17 mouse cellular contexts compared by ENCODE assay signal in the genomic region with DNA sequence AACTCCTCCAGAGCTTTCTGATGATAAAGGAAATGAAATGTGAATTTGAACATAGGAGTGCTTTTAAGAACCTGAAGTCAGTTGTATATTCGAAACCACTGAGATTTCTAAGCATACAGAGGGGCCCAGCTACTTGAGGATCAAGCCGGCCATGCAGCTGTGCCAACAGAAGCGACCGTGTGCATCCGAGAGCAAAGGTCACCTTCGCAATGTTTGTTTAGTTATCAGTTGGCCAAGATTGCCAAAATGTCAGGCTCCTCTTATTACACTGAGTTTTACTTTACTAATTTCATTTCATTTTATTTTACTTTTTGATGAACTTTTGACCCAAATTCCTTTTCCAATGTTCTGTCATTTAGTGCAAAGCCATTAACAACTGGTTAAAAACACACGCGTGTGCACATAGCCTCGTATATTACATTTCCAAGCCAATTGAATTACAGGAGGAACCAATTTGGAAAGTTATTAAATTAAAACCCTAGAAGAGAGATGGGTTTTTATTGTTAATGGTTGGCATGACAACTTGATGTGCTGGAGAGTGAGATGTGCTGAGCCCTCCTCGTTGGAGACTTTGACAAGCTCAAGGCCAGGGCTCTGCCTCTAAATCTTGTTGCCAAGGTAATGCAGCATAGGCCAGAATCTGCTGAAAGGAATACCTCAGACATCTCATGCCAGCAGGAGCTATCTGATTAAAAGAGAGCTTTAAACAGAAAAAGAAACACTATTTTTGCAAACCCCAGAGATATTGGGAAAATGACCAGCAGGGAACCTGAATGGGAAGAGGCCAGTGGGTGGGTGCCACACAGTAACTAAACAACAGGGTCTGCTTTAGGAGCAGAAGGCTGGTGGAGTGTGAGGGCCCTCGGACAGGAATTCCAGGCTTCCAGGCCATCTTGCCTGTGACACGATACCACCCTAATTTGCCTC. TPM values are rescaled to one million over a fixed set of nuclear protein-coding genes. Genes with fewer than 3 reads are reported as not detected.
DNase-seq lines count a peak whose midpoint lies in the region; ATAC-seq and TF ChIP-seq lines count a peak whose summit lies in the region.
"Had no signal": no experiment of that assay in that cellular context is flagged by ENCODE, and none has a peak within 500 bp of the region (broad histone marks: within the 10 kb centered on the region; RNA-seq: fewer than 3 reads in every experiment).

No protein-coding gene starts in this region.

- no peak for TF ChIP-seq EP300 in stomach, postnatal 0 days (optimal IDR thresholded peaks at IDR 0.05)

- 71% methylated on average over 12 of the region's 12 CpGs for WGBS in hindbrain, embryonic 15.5 days
- 69% methylated on average over 12 of the region's 12 CpGs for WGBS in hindbrain, embryonic 16.5 days
- 71% methylated on average over 12 of the region's 12 CpGs for WGBS in midbrain, embryonic 14.5 days
- 69% methylated on average over 12 of the region's 12 CpGs for WGBS in midbrain, embryonic 10.5 days
- WGBS in stomach, postnatal 0 days = 71% methylated on average over 12 of the region's 12 CpGs

- no peaks in the 10 kb centered on the region for H3K27me3 ChIP-seq in hindbrain, embryonic 15.5 days
- no peaks in the 10 kb centered on the region for H3K27me3 ChIP-seq in hindbrain, embryonic 16.5 days (replicated peaks; ENCODE audit: control insufficient read depth, insufficient read depth, low read length)
- H3K27me3 ChIP-seq in midbrain, embryonic 14.5 days (ENCODE audit: control insufficient read depth, insufficient read depth, low read length) = no peaks in the 10 kb centered on the region
- no peaks in the 10 kb centered on the region for H3K27me3 ChIP-seq in midbrain, embryonic 10.5 days (ENCODE audit: low read depth, poor library complexity, severe bottlenecking)
- no peaks in the 10 kb centered on the region for H3K27me3 ChIP-seq in stomach, postnatal 0 days (ENCODE audit: control insufficient read depth, insufficient read depth, low read length)
- H3K27me3 ChIP-seq: heart, embryonic 15.5 days; midbrain, embryonic 12.5 days; neural tube, embryonic 13.5 days had no signal

- DNase-seq in adrenal gland, adult 2 months = peak; percentile 59
- no peak for DNase-seq in adrenal gland, adult 18-20 months (ENCODE audit: low spot score in 2 of 2)
- DNase-seq in midbrain, embryonic 14.5 days = peak; percentile 37
- DNase-seq in midbrain, embryonic 10.5 days (ENCODE audit: low spot score) = no peak
- no peak for DNase-seq in stomach, postnatal 0 days (ENCODE audit: low spot score)
- no peak for DNase-seq in ovary, postnatal 36 days (ENCODE audit: low spot score)
- DNase-seq: adrenal gland, postnatal 10 days; cerebellum, postnatal 36 days; gastrocnemius, postnatal 25 days; kidney, postnatal 14 days; retina, postnatal 1 day had no signal

- TF ChIP-seq CTCF in stomach, postnatal 0 days (IDR thresholded peaks at IDR 0.05; ENCODE audit: low read depth) = no peak

- no peaks in the 10 kb centered on the region for H3K9me3 ChIP-seq in hindbrain, embryonic 15.5 days
- no peaks in the 10 kb centered on the region for H3K9me3 ChIP-seq in hindbrain, embryonic 16.5 days (ENCODE audit: control insufficient read depth, low read length)
- H3K9me3 ChIP-seq in midbrain, embryonic 14.5 days (ENCODE audit: control insufficient read depth, low read length) = no peaks in the 10 kb centered on the region
- H3K9me3 ChIP-seq in midbrain, embryonic 10.5 days (replicated peaks) = no peaks in the 10 kb centered on the region
- H3K9me3 ChIP-seq in stomach, postnatal 0 days (ENCODE audit: control insufficient read depth, low read length) = no peaks in the 10 kb centered on the region
- H3K9me3 ChIP-seq: heart, embryonic 15.5 days; midbrain, embryonic 12.5 days; neural tube, embryonic 13.5 days had no signal

- H3K36me3 ChIP-seq in hindbrain, embryonic 15.5 days = no peaks in the 10 kb centered on the region
- no peaks in the 10 kb centered on the region for H3K36me3 ChIP-seq in hindbrain, embryonic 16.5 days (ENCODE audit: control insufficient read depth, insufficient read depth, low read length)
- no peaks in the 10 kb centered on the region for H3K36me3 ChIP-seq in midbrain, embryonic 14.5 days (ENCODE audit: control insufficient read depth, insufficient read depth, low read length)
- no peaks in the 10 kb centered on the region for H3K36me3 ChIP-seq in midbrain, embryonic 10.5 days
- no peaks in the 10 kb centered on the region for H3K36me3 ChIP-seq in stomach, postnatal 0 days (ENCODE audit: control insufficient read depth, insufficient read depth, low read length)
- H3K36me3 ChIP-seq: heart, embryonic 15.5 days; midbrain, embryonic 12.5 days; neural tube, embryonic 13.5 days had no signal

- no peak overlapping the region for H3K4me3 ChIP-seq in hindbrain, embryonic 15.5 days
- H3K4me3 ChIP-seq in hindbrain, embryonic 16.5 days (ENCODE audit: low read length) = no peak overlapping the region
- H3K4me3 ChIP-seq in midbrain, embryonic 14.5 days (replicated peaks; ENCODE audit: low read depth, low read length) = no peak overlapping the region
- H3K4me3 ChIP-seq in midbrain, embryonic 10.5 days = no peak overlapping the region
- H3K4me3 ChIP-seq in stomach, postnatal 0 days (ENCODE audit: low read depth, low read length) = no peak overlapping the region
- H3K4me3 ChIP-seq: heart, embryonic 15.5 days; midbrain, embryonic 12.5 days; neural tube, embryonic 13.5 days had no signal

- no peak overlapping the region for H3K4me2 ChIP-seq in hindbrain, embryonic 15.5 days
- H3K4me2 ChIP-seq in hindbrain, embryonic 16.5 days (ENCODE audit: low read length) = no peak overlapping the region
- H3K4me2 ChIP-seq in midbrain, embryonic 14.5 days (ENCODE audit: low read length) = no peak overlapping the region
- H3K4me2 ChIP-seq in stomach, postnatal 0 days (replicated peaks; ENCODE audit: low read depth) = no peak overlapping the region
- H3K4me2 ChIP-seq: heart, embryonic 15.5 days; midbrain, embryonic 12.5 days; neural tube, embryonic 13.5 days had no signal

- 0 out of 2 replicates have a peak overlapping the region, but pooled peaks have one; percentile 8 for H3K9ac ChIP-seq in hindbrain, embryonic 15.5 days
- H3K9ac ChIP-seq in hindbrain, embryonic 16.5 days (ENCODE audit: low read depth, low read length) = no peak overlapping the region
- H3K9ac ChIP-seq in midbrain, embryonic 14.5 days (replicated peaks; ENCODE audit: low read length) = no peak overlapping the region
- H3K9ac ChIP-seq in stomach, postnatal 0 days (ENCODE audit: low read length) = no peak overlapping the region
- H3K9ac ChIP-seq: heart, embryonic 15.5 days; midbrain, embryonic 12.5 days; neural tube, embryonic 13.5 days had no signal

- H3K27ac ChIP-seq in hindbrain, embryonic 15.5 days (replicated peaks) = no peak overlapping the region
- no peak overlapping the region for H3K27ac ChIP-seq in hindbrain, embryonic 16.5 days (ENCODE audit: low read depth, low read length)
- H3K27ac ChIP-seq in midbrain, embryonic 14.5 days (replicated peaks; ENCODE audit: low read depth, low read length) = no peak overlapping the region
- no peak overlapping the region for H3K27ac ChIP-seq in midbrain, embryonic 10.5 days (replicated peaks)
- H3K27ac ChIP-seq in stomach, postnatal 0 days (replicated peaks) = 0 out of 2 replicates have a peak overlapping the region, but pooled peaks have one; percentile 8
- H3K27ac ChIP-seq: heart, embryonic 15.5 days; midbrain, embryonic 12.5 days; neural tube, embryonic 13.5 days had no signal

- H3K4me1 ChIP-seq in hindbrain, embryonic 15.5 days (replicated peaks) = 0 out of 2 replicates have a peak, but pooled peaks cover 6% of the 10 kb centered on the region
- H3K4me1 ChIP-seq in hindbrain, embryonic 16.5 days (ENCODE audit: control insufficient read depth, insufficient read depth, low read depth, low read length) = no peaks in the 10 kb centered on the region
- no peaks in the 10 kb centered on the region for H3K4me1 ChIP-seq in midbrain, embryonic 14.5 days (ENCODE audit: control insufficient read depth, insufficient read depth, low read length)
- H3K4me1 ChIP-seq in midbrain, embryonic 10.5 days = peaks cover 18% of the 10 kb centered on the region
- no peaks in the 10 kb centered on the region for H3K4me1 ChIP-seq in stomach, postnatal 0 days (replicated peaks; ENCODE audit: control insufficient read depth, insufficient read depth)

- ATAC-seq in hindbrain, embryonic 15.5 days (ENCODE audit: low FRiP score, low read depth) = no peak
- ATAC-seq in hindbrain, embryonic 16.5 days = no peak
- no peak for ATAC-seq in midbrain, embryonic 14.5 days (ENCODE audit: low FRiP score, low TSS enrichment)
- no peak for ATAC-seq in stomach, postnatal 0 days (ENCODE audit: low FRiP score, low TSS enrichment)
- ATAC-seq: forebrain, embryonic 16.5 days had no signal

RNA-seq across cellular contexts. Expression of a gene that starts 38.6 kb away (rescaled TPM):
- 10 to 100 TPM; 43.1 to 46.6 TPM for total RNA-seq in adrenal gland, adult 2 months (2021)
- 9.4 and 11.6 TPM in 2 replicates for polyA plus RNA-seq in adrenal gland, adult 2 months (2012; rRNA removed)
- total RNA-seq in adrenal gland, adult 18-20 months (2021) = 10 to 100 TPM; 29.2 to 39.1 TPM
- 40.7 and 46.1 TPM in 2 replicates for polyA plus RNA-seq in hindbrain, embryonic 15.5 days (2015; fragmentation: Nextera tagmentation; extraction: Ambion mirVana)
- polyA plus RNA-seq in hindbrain, embryonic 16.5 days (2015; fragmentation: Nextera tagmentation; extraction: Ambion mirVana) = 48.5 and 51.6 TPM in 2 replicates
- 14.8 and 28.6 TPM in 2 replicates for polyA plus RNA-seq in midbrain, embryonic 14.5 days (2014; fragmentation: Nextera tagmentation; extraction: Ambion mirVana)
- 48.7 and 50.2 TPM in 2 replicates for polyA plus RNA-seq in midbrain, embryonic 10.5 days (2016; fragmentation: Nextera tagmentation; extraction: Ambion mirVana)
- 48.2 and 52.4 TPM in 2 replicates for polyA plus RNA-seq in stomach, postnatal 0 days (2015; fragmentation: Nextera tagmentation; extraction: Ambion mirVana)

Comparison
In these comparisons a context has a peak if more than half of its experiments do, and no peak if none do; other contexts are left out.
1. DNase-seq: peak in adrenal gland, adult 2 months (single experiment) and midbrain, embryonic 14.5 days (single experiment); none in adrenal gland, adult 18-20 months (0 of 2), midbrain, embryonic 10.5 days (single experiment), stomach, postnatal 0 days (single experiment) and ovary, postnatal 36 days (single experiment).